Mouse (Mus musculus) cortical plate, adult 2 months (tissue): ENCODE measurements at regions not wholly inside any gene's neighbourhood (a gene's known extent, or its start where the extent isn't known, plus 50 kb on each side); places are given as distances from the start of the nearest gene placed in this dataset.

Experiments
- H3K27ac ChIP-seq: fragments of 200-500 bp; 2 replicates; pipeline ENCODE4 v1.5.1; 2012; ENCODE audit warnings: low read length, control low read depth, inconsistent platforms; ENCODE audit not compliant: insufficient read depth
- H3K4me1 ChIP-seq: fragments of 200-500 bp; 2 replicates; pipeline ENCODE4 v1.6.1; 2011; ENCODE audit warnings: low read length; ENCODE audit not compliant: control insufficient read depth, insufficient read depth
- H3K4me3 ChIP-seq: fragments of 200-500 bp; 2 replicates; pipeline ENCODE4 v1.5.1; 2011; ENCODE audit warnings: mild to moderate bottlenecking, low read length, control low read depth; ENCODE audit not compliant: insufficient read depth
- CTCF ChIP-seq: fragments of 200-500 bp; IDR thresholded peaks from 2 replicates; pipeline ENCODE4 v1.5.1; 2011; ENCODE audit warnings: mild to moderate bottlenecking, control low read depth, low read length; ENCODE audit not compliant: insufficient read depth; ENCODE audit errors: extremely low read depth
- POLR2A ChIP-seq: fragments of 200-500 bp; IDR thresholded peaks from 2 replicates; pipeline ENCODE4 v1.6.1; 2011; ENCODE audit warnings: mild to moderate bottlenecking, low read length, control low read depth; ENCODE audit not compliant: insufficient read depth; ENCODE audit errors: extremely low read depth

GRCm38 (mm10) chr12:88530450-88531143, 170.2 kb downstream of the Adck1 start:
- no peaks in the 10 kb centered on the region; the same call in 1 of the 2 replicates for H3K4me1 ChIP-seq
- TF ChIP-seq CTCF (no peak), POLR2A (no peak)
- no peak overlapping the region for H3K27ac ChIP-seq
- H3K4me3 ChIP-seq = no peak overlapping the region

GRCm38 (mm10) chr12:88532261-88532973, 172.1 kb downstream of the Adck1 start:
- Histone ChIP-seq H3K4me1 (no peaks in the 10 kb centered on the region; the same call in 1 of the 2 replicates), H3K27ac (no peak overlapping the region), H3K4me3 (no peak overlapping the region)
- TF ChIP-seq CTCF (no peak), POLR2A (no peak)

- TF ChIP-seq CTCF = no peak
- no peak for TF ChIP-seq POLR2A
- Histone ChIP-seq H3K4me3 (no peak overlapping the region), H3K27ac (no peak overlapping the region), H3K4me1 (peaks cover 1% of the 10 kb centered on the region; the same call in 1 of the 2 replicates)
These were observed 170.8 kb upstream of the Nrxn3 start for GRCm38 (mm10) chr12:88551856-88552255.

- Histone ChIP-seq H3K27ac (no peak overlapping the region), H3K4me3 (no peak overlapping the region), H3K4me1 (peaks cover 1% of the 10 kb centered on the region; the same call in 1 of the 2 replicates)
- TF ChIP-seq CTCF (no peak), POLR2A (no peak)
These were observed 167.2 kb upstream of the Nrxn3 start for GRCm38 (mm10) chr12:88555475-88555874.

GRCm38 (mm10) chr12:88558036-88558435, 164.6 kb upstream of the Nrxn3 start:
- Histone ChIP-seq H3K4me1 (peaks cover 1% of the 10 kb centered on the region; the same call in 1 of the 2 replicates), H3K4me3 (no peak overlapping the region), H3K27ac (no peak overlapping the region)
- TF ChIP-seq POLR2A = no peak

GRCm38 (mm10) chr12:88579974-88580373, 142.7 kb upstream of the Nrxn3 start:
- H3K27ac ChIP-seq = no peak overlapping the region
- no peak overlapping the region for H3K4me3 ChIP-seq
- TF ChIP-seq POLR2A (no peak), CTCF (0 out of 2 replicates have a peak, but pooled peaks have one; percentile 8)
- H3K4me1 ChIP-seq = peaks cover 2% of the 10 kb centered on the region; the same call in 1 of the 2 replicates

- Histone ChIP-seq H3K4me3 (no peak overlapping the region), H3K27ac (no peak overlapping the region), H3K4me1 (no peaks in the 10 kb centered on the region)
- TF ChIP-seq POLR2A (no peak), CTCF (no peak)
These were observed 116.7 kb upstream of the Nrxn3 start for GRCm38 (mm10) chr12:88605939-88606338.

- no peak overlapping the region for H3K27ac ChIP-seq
- no peak overlapping the region for H3K4me3 ChIP-seq
- H3K4me1 ChIP-seq = no peaks in the 10 kb centered on the region
- peak; percentile 21; the same call in 1 of the 2 replicates for TF ChIP-seq CTCF
- TF ChIP-seq POLR2A = no peak
These were observed 102.6 kb upstream of the Nrxn3 start for GRCm38 (mm10) chr12:88620084-88620483.

GRCm38 (mm10) chr12:88644281-88644680, 78.4 kb upstream of the Nrxn3 start:
- Histone ChIP-seq H3K4me3 (no peak overlapping the region), H3K4me1 (no peaks in the 10 kb centered on the region), H3K27ac (no peak overlapping the region)
- TF ChIP-seq CTCF (no peak), POLR2A (no peak)

GRCm38 (mm10) chr12:88652001-88652719, 70.5 kb upstream of the Nrxn3 start:
- TF ChIP-seq CTCF = no peak
- no peak for TF ChIP-seq POLR2A
- Histone ChIP-seq H3K4me3 (no peak overlapping the region), H3K27ac (no peak overlapping the region), H3K4me1 (no peaks in the 10 kb centered on the region)
